Mouse (Mus musculus) liver, postnatal 0 days (tissue): ENCODE results near the gene Ralgapa1.

Source experiments
- CTCF ChIP-seq: sonication (generic); IDR thresholded peaks from 2 replicates; pipeline ENCODE4 v1.5.1; 2016; ENCODE audit warnings: antibody characterized with exemption, low read depth
- EP300 ChIP-seq: IDR thresholded peaks from 2 replicates; pipeline ENCODE4 v1.6.1; 2016; ENCODE audit warnings: antibody characterized with exemption, low read depth, mild to moderate bottlenecking

GRCm38 (mm10) chr12:55847851-55848250 is 26.9 kb upstream of the Ralgapa1 start:
- no peak for TF ChIP-seq CTCF
- no peak for TF ChIP-seq EP300
